Mouse (Mus musculus): ENCODE results near the gene Pask. TPM values are rescaled to one million over a fixed set of nuclear protein-coding genes. Genes with fewer than 3 reads are reported as not detected.

Pask gene
- polyA plus RNA-seq, 1 experiment from 2014 or later = 12.0 TPM

GRCm38 (mm10) chr1:93290956-93291355, 52.3 kb downstream of the Pask start:
- POLR2A ChIA-PET = no interaction called here

GRCm38 (mm10) chr1:93289678-93290214, 53.5 kb downstream of the Pask start:
- ChIA-PET CTCF (interaction anchor here (1.4 kb wide), 1 partner anchor 161 kb away, joined by 3 read pairs; no protein-coding TSS in a partner anchor), POLR2A (no interaction called here)
- TF ChIP-seq CTCF (IDR thresholded peaks at IDR 0.05) = no peak
- in situ Hi-C loops (cut with MboI; ENCODE audit: low pct_unique_long_range_greater_than_20kb) = no loop called here
- ATAC-seq = no peak
- DNase-seq (ENCODE audit: low read depth, low spot score) = no peak
- no peaks in the 10 kb centered on the region for H3K27me3 ChIP-seq

More at GRCm38 (mm10) chr1:93290956-93291355, 52.3 kb downstream of the Pask start:
- CTCF ChIA-PET = no interaction called here
- H3K27me3 ChIP-seq = no peaks in the 10 kb centered on the region
- ATAC-seq (no peak), DNase-seq (ENCODE audit: low read depth, low spot score) (no peak)
- in situ Hi-C loops (cut with MboI; ENCODE audit: low pct_unique_long_range_greater_than_20kb) = no loop called here
- no peak for TF ChIP-seq CTCF (IDR thresholded peaks at IDR 0.05)

- in situ Hi-C loops (cut with MboI; ENCODE audit: low pct_unique_long_range_greater_than_20kb) = no loop called here
- H3K27me3 ChIP-seq = no peaks in the 10 kb centered on the region
- DNase-seq (ENCODE audit: low read depth, low spot score) (no peak), ATAC-seq (no peak)
- ChIA-PET CTCF (interaction anchor here (1.0 kb wide), 1 partner anchor 103 kb away, joined by 3 read pairs; no protein-coding TSS in a partner anchor), POLR2A (no interaction called here)
- TF ChIP-seq CTCF (IDR thresholded peaks at IDR 0.05) = no peak
These were observed 66.2 kb downstream of the Pask start for GRCm38 (mm10) chr1:93277041-93277440.

- DNase-seq (ENCODE audit: low read depth, low spot score) (no peak), ATAC-seq (no peak)
- in situ Hi-C loops (cut with MboI; ENCODE audit: low pct_unique_long_range_greater_than_20kb) = no loop called here
- no peaks in the 10 kb centered on the region for H3K27me3 ChIP-seq
- CTCF ChIA-PET = no interaction called here
- POLR2A ChIA-PET = no interaction called here
- no peak for TF ChIP-seq CTCF (IDR thresholded peaks at IDR 0.05)
These were observed 67.7 kb downstream of the Pask start for GRCm38 (mm10) chr1:93275561-93275960.

GRCm38 (mm10) chr1:93272409-93272821, 70.9 kb downstream of the Pask start:
- POLR2A ChIA-PET = interaction anchor here (0.9 kb wide), 1 partner anchor 28 kb away, joined by 6 read pairs; no protein-coding TSS in a partner anchor
- no peaks in the 10 kb centered on the region for H3K27me3 ChIP-seq
- DNase-seq (ENCODE audit: low read depth, low spot score) (no peak), ATAC-seq (no peak)
- TF ChIP-seq CTCF (IDR thresholded peaks at IDR 0.05) = no peak
- CTCF ChIA-PET = no interaction called here
- in situ Hi-C loops (cut with MboI; ENCODE audit: low pct_unique_long_range_greater_than_20kb) = no loop called here

GRCm38 (mm10) chr1:93271751-93272150, 71.5 kb downstream of the Pask start:
- no peaks in the 10 kb centered on the region for H3K27me3 ChIP-seq
- in situ Hi-C loops (cut with MboI; ENCODE audit: low pct_unique_long_range_greater_than_20kb) = no loop called here
- ATAC-seq = no peak
- DNase-seq (ENCODE audit: low read depth, low spot score) = no peak
- CTCF ChIA-PET = no interaction called here
- TF ChIP-seq CTCF (IDR thresholded peaks at IDR 0.05) = no peak
- POLR2A ChIA-PET = no interaction called here

GRCm38 (mm10) chr1:93270516-93271240, 72.6 kb downstream of the Pask start:
- in situ Hi-C loops (cut with MboI; ENCODE audit: low pct_unique_long_range_greater_than_20kb) = no loop called here
- TF ChIP-seq CTCF (IDR thresholded peaks at IDR 0.05) = no peak
- no peaks in the 10 kb centered on the region for H3K27me3 ChIP-seq
- ChIA-PET POLR2A (interaction anchor here (1.4 kb wide), 1 partner anchor 31 kb away, joined by 4 read pairs; no protein-coding TSS in a partner anchor), CTCF (interaction anchor here (1.0 kb wide), 1 partner anchor 97 kb away, joined by 3 read pairs; no protein-coding TSS in a partner anchor)
- DNase-seq (ENCODE audit: low read depth, low spot score) (no peak), ATAC-seq (peak; percentile 45)

GRCm38 (mm10) chr1:93268246-93268645, 75.0 kb downstream of the Pask start:
- TF ChIP-seq CTCF (IDR thresholded peaks at IDR 0.05) = no peak
- in situ Hi-C loops (cut with MboI; ENCODE audit: low pct_unique_long_range_greater_than_20kb) = no loop called here
- H3K27me3 ChIP-seq = no peaks in the 10 kb centered on the region
- CTCF ChIA-PET = no interaction called here
- ATAC-seq (no peak), DNase-seq (ENCODE audit: low read depth, low spot score) (no peak)
- POLR2A ChIA-PET = interaction anchor here (0.6 kb wide), 1 partner anchor 61 kb away, joined by 3 read pairs; no protein-coding TSS in a partner anchor

- no peak for TF ChIP-seq CTCF (IDR thresholded peaks at IDR 0.05)
- CTCF ChIA-PET = no interaction called here
- in situ Hi-C loops (cut with MboI; ENCODE audit: low pct_unique_long_range_greater_than_20kb) = no loop called here
- DNase-seq (ENCODE audit: low read depth, low spot score) (no peak), ATAC-seq (no peak)
- H3K27me3 ChIP-seq = no peaks in the 10 kb centered on the region
- POLR2A ChIA-PET = no interaction called here
These were observed 76.1 kb downstream of the Pask start for GRCm38 (mm10) chr1:93267207-93267606.

Other genes with a start within 250 kb of the Pask start
- gene Kif1a, start 241.5 kb downstream of the Pask start, polyA plus RNA-seq (2021) = not detected
- gene Agxt, start 208.2 kb downstream of the Pask start, polyA plus RNA-seq (2021) = not detected
- not detected for gene 2310007B03Rik, start 182.5 kb downstream of the Pask start, polyA plus RNA-seq (2021)
- 0.30 TPM for gene Crocc2, start 174.8 kb downstream of the Pask start, polyA plus RNA-seq (2021)
- gene Sned1, start 107.6 kb downstream of the Pask start, polyA plus RNA-seq (2021) = 48.9 TPM
- gene Mterf4, start 37.6 kb downstream of the Pask start, polyA plus RNA-seq (2021) = 34.8 TPM
- 50.0 TPM for gene Ppp1r7, start 628 bp downstream of the Pask start, polyA plus RNA-seq (2021)
- not detected for gene Ano7, start 30.4 kb upstream of the Pask start, polyA plus RNA-seq (2021)
- gene Hdlbp, start 135.3 kb upstream of the Pask start, polyA plus RNA-seq (2021) = 263 TPM
- 10.1 TPM for gene Farp2, start 168.6 kb upstream of the Pask start, polyA plus RNA-seq (2021)